Comparison of ENCODE assay signal across 7 mouse cellular contexts in the genomic region with DNA sequence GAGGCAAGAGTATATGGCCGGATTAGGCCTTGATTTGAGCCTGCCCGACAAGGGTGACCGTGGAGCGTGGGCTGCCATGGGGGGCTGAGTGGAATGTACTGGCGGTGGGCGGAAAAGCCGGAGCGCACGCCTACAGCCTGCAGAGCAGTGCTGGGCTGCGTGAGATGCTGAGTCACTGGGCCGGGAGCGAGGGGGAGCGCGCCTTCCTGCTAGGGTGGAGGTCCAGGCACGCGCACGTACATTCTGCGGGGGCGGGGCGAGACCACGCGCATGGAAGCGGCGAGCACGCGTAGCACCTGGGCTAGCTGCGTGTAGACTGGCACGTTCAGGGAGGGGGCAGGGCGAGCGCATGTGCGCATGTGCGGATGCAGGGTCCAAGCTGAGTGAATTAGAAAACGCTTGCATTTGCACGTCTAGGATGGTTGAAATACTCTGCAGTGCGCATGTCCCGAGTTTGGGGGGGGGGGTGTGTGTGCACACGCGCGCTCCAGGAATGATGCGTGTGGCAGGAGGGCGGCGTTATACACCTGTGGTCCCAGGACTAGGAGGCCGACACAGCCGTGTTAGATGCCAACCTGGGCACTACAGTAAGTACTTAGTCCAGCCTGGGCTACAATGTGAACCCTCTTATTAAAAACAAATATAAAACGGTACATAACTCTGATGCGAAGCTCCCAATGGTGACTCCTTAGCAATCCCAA. TPM values are rescaled to one million over a fixed set of nuclear protein-coding genes. Genes with fewer than 3 reads are reported as not detected.
DNase-seq lines count a peak whose midpoint lies in the region; ATAC-seq lines count a peak whose summit lies in the region.

No protein-coding gene starts in this region.

- peak overlapping the region; percentile 73 for H3K27ac ChIP-seq in embryonic facial prominence, embryonic 11.5 days (replicated peaks; ENCODE audit: low read depth, low read length)
- peak overlapping the region; percentile 89 for H3K27ac ChIP-seq in limb, embryonic 10.5 days
- peak overlapping the region; percentile 83 for H3K27ac ChIP-seq in midbrain, embryonic 13.5 days

- peak; percentile 93 for ATAC-seq in embryonic facial prominence, embryonic 11.5 days (replicated peaks; ENCODE audit: insufficient number of reproducible peaks, low FRiP score, low TSS enrichment, low read depth)
- ATAC-seq in granulocyte monocyte progenitor cell, adult 5-6 weeks (replicated peaks; ENCODE audit: poor library complexity, severe bottlenecking): peak; percentile 76
- ATAC-seq in midbrain, embryonic 13.5 days: peak; percentile 97

- no peaks in the 10 kb centered on the region for H3K27me3 ChIP-seq in embryonic facial prominence, embryonic 11.5 days (ENCODE audit: control insufficient read depth, insufficient read depth, low read length)
- H3K27me3 ChIP-seq in limb, embryonic 10.5 days (ENCODE audit: low read depth, poor library complexity, severe bottlenecking): no peaks in the 10 kb centered on the region
- no peaks in the 10 kb centered on the region for H3K27me3 ChIP-seq in midbrain, embryonic 13.5 days

- 0% methylated on average over 45 of the region's 46 CpGs for WGBS in embryonic facial prominence, embryonic 11.5 days
- WGBS in limb, embryonic 10.5 days: under 1% methylated on average over 46 of the region's 46 CpGs
- WGBS in midbrain, embryonic 13.5 days: under 1% methylated on average over 46 of the region's 46 CpGs

- H3K9me3 ChIP-seq in embryonic facial prominence, embryonic 11.5 days (replicated peaks; ENCODE audit: control insufficient read depth, low read length): no peaks in the 10 kb centered on the region
- no peaks in the 10 kb centered on the region for H3K9me3 ChIP-seq in limb, embryonic 10.5 days (replicated peaks)
- no peaks in the 10 kb centered on the region for H3K9me3 ChIP-seq in midbrain, embryonic 13.5 days

- no peaks in the 10 kb centered on the region; the same call in none of the 2 replicates for H3K36me3 ChIP-seq in embryonic facial prominence, embryonic 11.5 days (replicated peaks; ENCODE audit: control insufficient read depth, insufficient read depth, low read depth, low read length)
- peaks cover 29% of the 10 kb centered on the region for H3K36me3 ChIP-seq in limb, embryonic 10.5 days
- H3K36me3 ChIP-seq in midbrain, embryonic 13.5 days: peaks cover 26% of the 10 kb centered on the region

- peak; percentile 100 for DNase-seq in adrenal gland, postnatal 14 days
- DNase-seq in embryonic facial prominence, embryonic 11.5 days (ENCODE audit: low spot score): peak; percentile 99
- peak; percentile 100 for DNase-seq in kidney, adult 11 months
- DNase-seq in limb, embryonic 10.5 days (ENCODE audit: low spot score): peak; percentile 100
- peak; percentile 91 for DNase-seq in spleen, adult 12 weeks (ENCODE audit: low spot score)

- H3K4me2 ChIP-seq in embryonic facial prominence, embryonic 11.5 days (ENCODE audit: low read depth, low read length): peak overlapping the region; percentile 70
- peak overlapping the region; percentile 65 for H3K4me2 ChIP-seq in midbrain, embryonic 13.5 days (replicated peaks)

- H3K9ac ChIP-seq in embryonic facial prominence, embryonic 11.5 days (replicated peaks; ENCODE audit: low read length): peak overlapping the region; percentile 60
- H3K9ac ChIP-seq in midbrain, embryonic 13.5 days (replicated peaks): peak overlapping the region; percentile 68

- H3K4me3 ChIP-seq in embryonic facial prominence, embryonic 11.5 days (ENCODE audit: low read depth, low read length): peak overlapping the region; percentile 40
- H3K4me3 ChIP-seq in limb, embryonic 10.5 days: peak overlapping the region; percentile 56
- H3K4me3 ChIP-seq in midbrain, embryonic 13.5 days (replicated peaks): peak overlapping the region; percentile 47

- H3K4me1 ChIP-seq in embryonic facial prominence, embryonic 11.5 days (ENCODE audit: control insufficient read depth, insufficient read depth, low read length): no peaks in the 10 kb centered on the region
- H3K4me1 ChIP-seq in limb, embryonic 10.5 days: peaks cover 26% of the 10 kb centered on the region
- peaks cover 24% of the 10 kb centered on the region for H3K4me1 ChIP-seq in midbrain, embryonic 13.5 days (replicated peaks)

RNA-seq across cellular contexts. Expression of gene Gpi1, which starts 3.9 kb away (rescaled TPM):
- total RNA-seq in adrenal gland, postnatal 14 days (2021): 347 and 396 TPM in 2 replicates
- 287 and 295 TPM in 2 replicates for polyA plus RNA-seq in embryonic facial prominence, embryonic 11.5 days (2014; fragmentation: Nextera tagmentation; extraction: Ambion mirVana)
- total RNA-seq in granulocyte monocyte progenitor cell, adult 5-6 weeks (2014; fragmentation: Nextera tagmentation): 653 and 773 TPM in 2 replicates
- total RNA-seq in granulocyte monocyte progenitor cell, adult 5-6 weeks (2017): 606 and 815 TPM in 2 replicates
- 291 and 361 TPM in 2 replicates for polyA plus RNA-seq in limb, embryonic 10.5 days (2016; fragmentation: Nextera tagmentation; extraction: Ambion mirVana)
- polyA plus RNA-seq in midbrain, embryonic 13.5 days (2015; fragmentation: Nextera tagmentation; extraction: Ambion mirVana): 191 and 203 TPM in 2 replicates

RNA-seq across cellular contexts. Expression of gene Gm6096, which starts 16.8 kb away (rescaled TPM):
- total RNA-seq in adrenal gland, postnatal 14 days (2021): not detected in 2 replicates
- not detected in 2 replicates for polyA plus RNA-seq in embryonic facial prominence, embryonic 11.5 days (2014; fragmentation: Nextera tagmentation; extraction: Ambion mirVana)
- not detected in 2 replicates for total RNA-seq in granulocyte monocyte progenitor cell, adult 5-6 weeks (2014; fragmentation: Nextera tagmentation)
- total RNA-seq in granulocyte monocyte progenitor cell, adult 5-6 weeks (2017): not detected in 2 replicates
- polyA plus RNA-seq in limb, embryonic 10.5 days (2016; fragmentation: Nextera tagmentation; extraction: Ambion mirVana): 0.38 TPM in 1 of 2 replicates, not detected in the other
- polyA plus RNA-seq in midbrain, embryonic 13.5 days (2015; fragmentation: Nextera tagmentation; extraction: Ambion mirVana): 0.44 TPM in 1 of 2 replicates, not detected in the other

RNA-seq across cellular contexts. Expression of gene Pdcd2l, which starts 37.6 kb away (rescaled TPM):
- 19.0 and 22.2 TPM in 2 replicates for total RNA-seq in adrenal gland, postnatal 14 days (2021)
- polyA plus RNA-seq in embryonic facial prominence, embryonic 11.5 days (2014; fragmentation: Nextera tagmentation; extraction: Ambion mirVana): 59.0 and 60.9 TPM in 2 replicates
- 32.8 and 40.4 TPM in 2 replicates for total RNA-seq in granulocyte monocyte progenitor cell, adult 5-6 weeks (2014; fragmentation: Nextera tagmentation)
- 18.3 and 39.8 TPM in 2 replicates for total RNA-seq in granulocyte monocyte progenitor cell, adult 5-6 weeks (2017)
- 75.4 and 88.1 TPM in 2 replicates for polyA plus RNA-seq in limb, embryonic 10.5 days (2016; fragmentation: Nextera tagmentation; extraction: Ambion mirVana)
- 87.3 and 87.9 TPM in 2 replicates for polyA plus RNA-seq in midbrain, embryonic 13.5 days (2015; fragmentation: Nextera tagmentation; extraction: Ambion mirVana)

Comparison
In these comparisons a context has a peak if more than half of its experiments do, and no peak if none do; other contexts are left out.
1. Peak in every context shown above with its lines: DNase-seq, ATAC-seq, H3K4me3 ChIP-seq and H3K27ac ChIP-seq.